Mouse (Mus musculus): Measurements from ENCODE around the gene Cdk14. TPM values are rescaled to one million over a fixed set of nuclear protein-coding genes. Genes with fewer than 3 reads are reported as not detected.
A peak's percentile ranks its signal among the peaks of the same experiment; 100 is the strongest.

Gene Cdk14
- total RNA-seq, 1 experiment from 2014 or later, result 10.6 TPM

DNA sequence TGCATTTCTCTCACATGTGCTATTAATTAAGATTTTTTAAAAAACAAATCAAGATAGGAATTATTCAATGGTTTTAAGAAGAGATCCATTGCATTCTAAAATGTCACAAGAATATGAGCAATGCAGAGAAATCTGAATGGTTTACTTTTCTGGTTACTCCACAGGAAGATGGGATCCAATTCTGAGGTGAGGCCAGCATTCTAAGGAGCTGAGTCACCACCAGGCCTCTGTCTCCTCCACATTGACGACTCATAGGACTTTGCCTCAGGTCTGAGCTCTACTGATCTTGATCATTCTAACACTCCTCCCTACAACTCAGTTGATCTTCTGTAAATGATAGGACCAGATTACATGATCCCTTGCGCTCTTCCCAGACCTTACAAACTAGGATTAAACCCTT is 239.4 kb downstream of the Cdk14 start:
- DNase-seq, result no peak

- peak; percentile 6 for DNase-seq
These were observed 239.8 kb downstream of the Cdk14 start for GRCm38 (mm10) chr5:5180311-5180710.

GRCm38 (mm10) chr5:5176052-5176451 is 244.1 kb downstream of the Cdk14 start:
- DNase-seq, result no peak

GRCm38 (mm10) chr5:5175611-5176010 is 244.5 kb downstream of the Cdk14 start:
- DNase-seq, result no peak

GRCm38 (mm10) chr5:5175090-5175489 is 245.0 kb downstream of the Cdk14 start:
- DNase-seq, result no peak

DNA sequence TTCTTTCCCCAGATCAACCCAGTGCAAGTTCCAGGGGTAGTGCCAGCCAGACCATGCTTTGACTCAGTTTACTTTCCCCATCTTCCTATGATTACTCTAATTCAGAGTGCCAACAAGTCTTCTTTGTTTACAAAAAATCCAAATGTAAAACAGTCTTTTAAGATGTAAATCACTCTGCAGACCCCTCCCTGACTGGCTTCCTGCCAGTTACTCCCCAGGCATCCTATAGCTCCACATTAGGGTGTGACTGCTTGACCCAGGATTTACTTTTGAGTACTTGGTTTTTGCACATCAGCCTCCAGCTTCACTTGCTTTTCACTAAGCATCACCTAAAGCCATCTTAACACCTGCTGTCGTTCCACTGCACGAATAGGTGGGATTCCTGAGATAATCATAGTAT is 254.0 kb downstream of the Cdk14 start:
- DNase-seq, result no peak

GRCm38 (mm10) chr5:5164326-5164725 is 255.8 kb downstream of the Cdk14 start:
- DNase-seq, result no peak

GRCm38 (mm10) chr5:5163823-5164222 is 256.3 kb downstream of the Cdk14 start:
- no peak for DNase-seq

GRCm38 (mm10) chr5:5159521-5159920 is 260.6 kb downstream of the Cdk14 start:
- DNase-seq, result no peak

GRCm38 (mm10) chr5:5139855-5140254 is 280.3 kb downstream of the Cdk14 start:
- no peak for DNase-seq

GRCm38 (mm10) chr5:5134905-5135511 is 285.1 kb downstream of the Cdk14 start:
- peak; percentile 6 for DNase-seq

DNA sequence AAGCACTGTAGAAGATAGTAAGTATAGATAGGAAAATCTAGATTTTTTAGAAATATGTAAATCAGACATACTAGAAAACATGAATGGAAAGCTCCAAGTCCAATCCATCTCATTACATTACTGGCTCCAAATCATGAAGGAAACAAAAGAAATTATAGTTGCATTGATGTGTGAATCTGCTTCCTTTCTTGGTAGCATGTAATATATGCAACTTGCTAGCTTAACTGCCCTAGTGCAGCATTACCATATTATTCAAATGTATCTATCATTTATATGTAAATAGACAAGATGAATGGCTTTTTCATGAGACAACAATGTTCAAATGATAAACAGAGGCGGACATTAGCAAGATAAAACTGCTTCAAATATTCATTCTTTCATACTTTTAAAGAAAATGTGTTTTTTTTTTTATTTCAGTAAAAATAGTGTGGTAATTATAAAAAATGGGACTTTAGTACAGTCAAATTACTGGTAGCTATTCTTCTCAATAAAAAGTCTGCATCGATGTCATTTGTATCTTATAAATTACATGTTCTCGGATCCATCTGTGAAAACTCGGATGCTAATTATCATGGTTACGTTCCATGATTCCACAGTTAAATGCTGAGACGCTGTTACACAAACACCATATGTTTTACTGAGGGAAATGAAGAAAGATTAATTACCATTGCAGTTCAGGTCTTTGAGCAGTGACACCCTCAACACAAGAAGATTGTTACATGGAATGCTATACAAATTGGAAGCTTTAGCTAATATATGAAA is 285.8 kb downstream of the Cdk14 start:
- no peak for DNase-seq

- no peak for DNase-seq
These were observed 291.3 kb downstream of the Cdk14 start for GRCm38 (mm10) chr5:5128852-5129251.

DNA sequence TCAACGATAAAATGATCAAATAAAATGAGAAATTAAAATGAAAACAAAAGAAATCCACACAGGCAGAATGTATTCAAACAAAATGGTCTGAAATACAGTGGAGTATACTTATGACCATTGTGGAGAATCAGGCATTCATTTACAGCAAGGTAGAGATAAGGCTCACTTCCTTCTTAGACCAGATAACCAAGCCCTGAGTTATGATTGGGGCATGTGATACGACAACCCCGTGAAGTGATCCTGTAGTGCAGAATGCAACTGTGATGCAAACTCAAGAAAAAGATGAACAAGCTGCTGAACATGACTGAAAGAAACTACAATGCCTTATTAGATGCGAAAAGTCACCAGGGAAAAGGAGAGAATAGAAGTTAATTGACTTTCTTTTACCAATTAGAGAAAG is 295.5 kb downstream of the Cdk14 start:
- no peak for DNase-seq

DNA sequence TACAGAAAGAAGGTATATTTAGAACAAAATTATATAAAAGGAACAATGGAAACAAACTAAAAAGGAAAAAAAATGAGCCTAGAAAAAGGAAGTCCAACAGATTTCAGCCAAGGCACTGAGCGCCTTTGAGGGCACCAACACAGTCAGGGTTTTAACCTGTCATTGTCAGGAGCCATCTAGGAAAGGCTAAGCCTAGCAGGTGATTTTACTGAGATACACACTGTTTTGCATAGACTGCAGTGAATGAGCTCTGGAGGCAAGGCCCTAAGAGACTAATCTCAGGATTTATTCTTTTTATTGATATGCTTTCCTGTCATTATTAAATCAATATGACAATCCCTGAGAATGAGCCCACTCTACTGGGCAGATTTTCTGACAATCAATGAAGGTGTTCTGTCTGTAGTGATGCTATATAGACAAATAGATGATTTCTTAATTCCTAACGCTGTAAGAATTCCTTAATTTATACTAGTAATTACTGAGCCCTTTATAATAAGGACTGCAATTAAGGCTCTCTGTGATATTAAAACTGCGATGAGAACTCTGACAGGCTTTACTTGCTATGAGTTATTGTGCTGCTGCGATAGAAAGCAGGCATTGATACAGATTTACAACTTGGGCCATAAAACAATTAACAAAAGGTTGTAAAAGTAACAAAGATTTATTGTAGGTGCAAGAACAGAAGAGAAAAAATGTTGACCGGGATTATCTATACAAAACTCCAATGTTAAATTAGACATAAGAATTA is 303.2 kb downstream of the Cdk14 start:
- DNase-seq, result no peak

DNA sequence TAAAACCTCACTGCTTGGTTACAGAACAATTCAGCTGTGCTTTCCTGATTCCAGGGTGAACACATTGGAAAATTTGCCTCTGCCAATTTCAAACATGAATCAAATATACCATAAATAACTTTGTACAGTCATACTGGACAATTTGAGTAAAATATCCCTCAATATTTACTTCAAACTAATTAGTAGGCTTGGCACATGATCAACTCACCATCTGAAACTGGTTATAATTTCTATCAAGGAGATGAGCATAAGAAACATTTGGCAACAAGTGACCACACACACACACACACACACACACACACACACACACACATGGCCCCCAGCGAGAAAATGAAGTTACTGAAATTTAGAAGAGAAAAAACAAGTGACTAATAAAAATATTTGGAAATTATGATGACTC is 304.6 kb downstream of the Cdk14 start:
- no peak for DNase-seq

DNA sequence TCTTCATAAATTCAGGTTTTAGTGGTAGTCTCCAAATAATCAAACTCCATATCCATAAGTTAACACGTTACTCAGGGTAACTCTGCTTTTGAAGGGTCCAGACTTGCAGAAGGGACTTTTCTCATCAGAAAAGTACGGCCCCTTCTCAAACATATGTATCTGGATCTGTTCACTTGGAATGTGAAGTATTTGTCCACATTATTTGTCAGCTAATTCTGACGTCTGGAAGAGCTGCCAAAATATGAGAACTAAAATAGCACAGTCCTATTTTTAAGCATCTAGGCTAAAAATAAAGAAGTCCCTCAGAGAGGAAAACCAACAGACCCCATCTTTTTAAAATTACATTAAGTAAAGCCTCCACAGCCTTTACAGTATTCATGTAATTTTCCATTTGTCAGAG is 310.5 kb downstream of the Cdk14 start:
- DNase-seq, result no peak

GRCm38 (mm10) chr5:5109017-5109416 is 311.1 kb downstream of the Cdk14 start:
- no peak for DNase-seq

- DNase-seq, result no peak
These were observed 323.7 kb downstream of the Cdk14 start for GRCm38 (mm10) chr5:5096248-5096915.

DNA sequence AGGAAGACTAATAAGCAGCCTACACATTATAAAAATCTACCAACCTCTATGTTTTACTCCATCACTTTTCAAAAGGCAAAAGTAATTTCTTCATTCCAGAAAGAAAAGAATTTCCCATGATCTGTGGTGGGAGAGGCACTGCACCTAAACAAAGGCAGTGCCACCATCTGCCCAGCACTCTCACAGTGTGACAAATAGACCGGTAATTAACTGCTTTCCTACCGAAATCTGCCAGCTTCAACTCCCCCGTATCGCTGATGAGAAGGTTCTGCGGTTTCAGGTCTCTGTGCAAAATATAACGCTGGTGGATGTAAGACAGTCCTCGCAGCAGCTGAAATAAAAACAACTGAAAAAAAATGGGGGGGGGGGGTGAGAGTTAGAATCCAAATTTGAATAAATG is 327.4 kb downstream of the Cdk14 start:
- no peak for DNase-seq

DNA sequence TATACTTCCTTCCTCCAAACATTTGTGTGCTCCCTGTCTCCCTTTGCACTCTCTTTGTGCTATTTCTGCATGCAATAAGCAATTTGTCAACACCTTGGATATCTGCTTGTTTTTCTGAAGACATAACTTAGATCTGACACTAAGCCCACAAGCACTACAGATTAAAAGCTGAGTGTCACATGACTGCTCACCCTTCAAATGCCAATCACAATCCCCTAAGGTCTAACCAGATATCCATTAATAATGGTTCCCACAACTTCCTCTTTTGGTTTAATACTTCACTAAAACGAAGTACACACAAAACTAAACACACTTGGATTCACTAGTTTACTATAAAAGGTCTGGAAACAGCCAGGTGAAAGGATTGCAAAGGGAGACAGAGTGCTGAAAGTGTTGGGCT is 348.6 kb downstream of the Cdk14 start:
- DNase-seq, result no peak

DNA sequence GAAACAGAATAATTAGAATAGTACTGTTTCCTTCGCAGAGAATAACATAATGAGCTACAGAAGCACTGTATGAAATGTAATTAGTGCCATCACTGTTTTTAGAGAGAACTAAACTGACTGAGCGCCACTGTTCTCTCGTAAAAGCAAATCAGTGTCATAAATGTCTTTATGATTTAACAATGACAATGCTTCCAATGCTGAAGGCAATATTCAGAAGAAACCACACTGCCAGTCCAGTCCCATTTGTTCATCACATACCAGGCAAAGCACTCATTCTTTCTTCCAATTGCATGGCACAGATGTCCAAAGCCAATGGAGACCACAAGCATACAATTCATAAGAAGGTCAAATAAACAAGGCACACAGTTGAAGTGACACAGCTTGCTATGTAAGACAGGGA is 355.4 kb downstream of the Cdk14 start:
- no peak for DNase-seq

Measured in adrenal gland, postnatal 14 days (tissue).